Mouse (Mus musculus) frontal cortex, postnatal 36 days (tissue): Measurements from ENCODE around the gene Msrb1.
"Not testable (repeated sequence)": the region's sequence is repeated elsewhere in the genome, so short reads cannot be mapped to it uniquely, and the experiment has no call there.

Experiments
- DNase-seq, 2 experiments: peaks; one replicate each; pipeline ENCODE4 v3.0.0; 2022; ENCODE audit warnings: low spot score in 2 of 2

Msrb1 gene

DNA sequence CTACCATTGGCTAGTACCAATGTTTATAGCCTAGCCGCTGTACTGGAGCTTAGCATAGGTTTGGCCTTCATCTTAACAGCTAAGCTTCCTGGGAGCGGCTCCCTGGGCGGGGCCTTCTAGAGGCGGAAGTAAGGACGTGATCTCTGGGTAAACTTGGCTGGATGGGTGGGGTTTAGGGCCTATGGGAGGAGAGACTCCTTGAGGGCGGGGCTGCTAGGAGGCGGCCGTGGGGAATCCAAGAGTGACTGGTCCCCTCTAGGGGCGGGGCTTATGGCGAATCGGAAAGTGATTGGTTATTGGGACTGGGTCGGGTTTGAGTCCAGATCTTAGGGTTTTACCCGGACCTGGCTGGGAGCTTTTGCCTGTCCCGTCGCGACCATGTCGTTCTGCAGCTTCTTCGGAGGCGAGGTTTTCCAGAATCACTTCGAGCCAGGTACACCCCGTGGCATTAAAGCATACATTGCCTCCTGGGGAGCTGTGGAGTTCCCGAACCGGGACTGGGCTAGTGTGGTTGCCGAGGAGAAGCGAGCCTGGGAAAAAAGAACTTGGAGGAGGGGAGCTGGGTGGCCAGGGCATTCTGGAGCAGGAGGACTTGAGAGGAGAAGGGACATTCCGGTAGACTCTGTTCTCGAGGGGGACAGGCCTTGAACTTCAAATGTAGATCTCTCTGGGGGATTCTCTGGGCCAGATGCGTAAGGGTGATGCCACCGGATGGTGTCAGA is at the start of gene Msrb1:
Msrb1 (plus strand) TSS at position 313 of the 722 bp plus-strand sequence.
- peak; percentile 89 to 92 for DNase-seq

DNA sequence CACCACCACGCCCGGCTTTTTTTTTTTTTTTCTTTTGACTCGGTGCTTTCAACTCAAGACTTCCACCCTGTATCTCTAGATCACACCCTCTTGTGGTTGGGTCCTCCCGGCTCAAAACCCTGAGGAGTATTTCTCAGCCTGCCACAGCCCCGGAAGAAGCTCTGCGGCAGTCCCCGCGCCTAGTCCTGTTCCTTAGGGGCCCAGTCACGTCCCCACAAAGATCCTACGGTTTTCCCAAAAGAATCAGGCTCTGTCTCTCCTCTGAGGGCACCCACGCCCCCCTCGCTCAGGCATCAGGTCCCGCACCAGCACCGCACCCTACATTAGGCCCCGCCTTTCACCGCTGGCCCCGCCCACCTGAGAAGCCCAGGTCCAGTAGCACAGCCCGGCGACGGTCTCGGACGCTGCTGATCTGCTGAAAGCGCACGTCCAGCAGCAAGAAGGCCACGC is 49.3 kb upstream of the Msrb1 start:
- no peak for DNase-seq

DNA sequence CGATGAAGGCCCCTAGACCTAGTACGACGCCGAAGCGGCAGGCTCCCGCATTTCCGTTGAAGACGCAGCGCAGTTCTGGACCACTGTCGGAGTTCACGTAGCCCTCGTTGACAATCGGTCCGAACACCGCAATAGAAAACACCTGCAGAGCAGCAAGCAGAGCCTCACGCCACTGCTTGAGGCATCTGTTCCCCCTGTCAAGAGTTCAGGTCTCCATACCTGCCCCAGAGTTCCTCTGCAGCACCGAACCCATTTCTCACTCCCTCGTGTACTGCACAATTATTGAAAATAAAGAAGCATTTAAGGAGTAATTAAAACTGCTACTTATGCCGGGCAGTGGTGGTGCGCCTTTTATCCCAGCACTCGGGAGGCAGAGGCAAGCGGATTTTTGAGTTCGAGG is 48.8 kb upstream of the Msrb1 start:
- DNase-seq = no peak

DNA sequence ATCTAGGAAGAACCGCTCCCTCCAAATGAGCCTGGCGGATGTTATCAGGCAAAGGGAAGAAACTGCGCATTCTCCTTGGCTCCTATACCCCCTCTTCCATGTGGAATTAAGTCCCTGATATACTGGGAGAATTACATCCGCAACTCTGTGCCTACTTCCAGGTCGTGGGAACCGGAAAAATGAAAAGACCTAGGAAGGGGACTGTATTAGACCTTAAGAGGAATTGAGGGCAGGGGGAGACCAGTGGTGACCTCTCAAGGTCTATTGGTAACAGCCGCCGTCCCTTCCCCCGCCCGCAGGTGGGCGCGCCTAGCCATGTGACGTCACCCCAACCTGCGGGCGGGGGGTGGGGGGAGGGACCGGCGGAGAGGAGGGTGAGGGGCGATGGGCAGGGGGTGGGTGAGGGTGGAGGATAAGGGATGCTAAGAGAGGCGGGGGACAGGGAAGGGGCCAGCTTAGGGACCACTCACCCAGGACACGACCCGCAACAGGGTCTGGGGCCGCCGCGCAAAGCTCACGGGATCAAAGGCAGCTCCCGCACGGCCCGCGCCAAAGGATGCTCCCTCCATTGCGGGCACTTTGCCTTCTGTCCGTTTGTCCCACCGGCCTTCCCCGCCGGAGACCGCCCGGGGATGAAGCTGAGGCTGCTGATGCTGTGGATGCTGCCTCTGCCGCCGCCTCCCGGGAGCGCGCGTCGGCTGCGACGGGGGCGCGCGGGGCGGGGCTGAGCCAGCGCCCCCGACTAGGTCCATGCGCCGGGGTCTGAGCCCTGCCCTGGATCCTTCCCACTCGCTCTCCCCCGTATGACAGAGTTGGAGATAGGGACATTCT is 47.0 kb upstream of the Msrb1 start, which contains the start of gene Syngr3:
Syngr3 (minus strand) TSS at position 705 of the 831 bp plus-strand sequence.
- DNase-seq = peak; percentile 57 to 60

DNA sequence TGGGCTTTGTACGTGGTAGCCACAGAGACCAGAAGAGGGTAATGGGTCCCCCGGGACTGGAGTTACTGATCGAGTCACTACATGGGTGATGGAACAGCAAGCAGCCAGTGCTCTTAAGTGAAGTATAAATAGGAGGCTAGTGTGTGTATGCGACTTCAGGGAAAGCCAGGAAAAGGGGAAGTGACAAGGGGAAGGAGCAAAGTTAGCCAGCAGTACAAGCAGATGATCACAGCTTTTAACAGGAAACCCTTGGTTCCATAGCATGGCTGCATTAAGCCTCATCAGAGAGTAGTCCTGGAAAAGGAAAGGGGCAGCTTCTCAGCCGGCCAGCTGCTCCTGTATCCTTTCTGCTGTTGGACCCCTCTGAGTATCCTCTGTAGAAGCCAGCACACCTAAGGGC is 44.1 kb upstream of the Msrb1 start:
- no peak for DNase-seq

DNA sequence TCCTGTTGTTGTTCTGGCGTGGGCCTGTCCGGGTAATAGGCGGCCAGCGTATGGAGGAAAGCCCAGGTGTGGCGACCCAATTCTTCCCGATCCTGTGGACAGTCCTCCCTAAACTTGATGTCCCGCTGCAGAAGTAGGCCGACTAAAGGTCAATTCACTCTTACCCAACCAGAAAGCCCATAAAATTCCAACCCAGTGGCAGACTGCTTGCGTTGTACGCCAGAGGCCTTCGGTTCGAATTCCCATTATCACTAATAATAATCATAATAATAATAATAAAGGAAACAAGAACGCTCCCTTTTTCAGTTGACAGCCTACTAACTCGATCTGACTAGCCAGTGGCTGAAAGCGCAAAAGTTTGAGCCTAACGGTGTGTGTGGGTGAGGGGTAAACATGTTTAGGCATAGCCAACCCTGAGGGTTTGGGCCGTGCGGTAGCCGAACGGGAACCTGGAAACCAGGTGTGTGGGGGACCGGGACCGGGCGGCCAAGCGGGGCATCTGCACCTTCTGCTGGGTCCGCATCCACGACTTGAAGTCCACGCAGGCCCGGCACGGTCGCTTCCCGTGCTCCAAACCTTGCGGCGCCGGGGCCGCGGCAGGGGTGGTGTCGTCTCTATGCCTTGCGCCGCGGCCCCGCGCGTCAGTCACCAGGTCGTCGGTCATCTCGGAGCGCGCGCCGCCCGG is 41.0 kb upstream of the Msrb1 start:
- DNase-seq = no peak

DNA sequence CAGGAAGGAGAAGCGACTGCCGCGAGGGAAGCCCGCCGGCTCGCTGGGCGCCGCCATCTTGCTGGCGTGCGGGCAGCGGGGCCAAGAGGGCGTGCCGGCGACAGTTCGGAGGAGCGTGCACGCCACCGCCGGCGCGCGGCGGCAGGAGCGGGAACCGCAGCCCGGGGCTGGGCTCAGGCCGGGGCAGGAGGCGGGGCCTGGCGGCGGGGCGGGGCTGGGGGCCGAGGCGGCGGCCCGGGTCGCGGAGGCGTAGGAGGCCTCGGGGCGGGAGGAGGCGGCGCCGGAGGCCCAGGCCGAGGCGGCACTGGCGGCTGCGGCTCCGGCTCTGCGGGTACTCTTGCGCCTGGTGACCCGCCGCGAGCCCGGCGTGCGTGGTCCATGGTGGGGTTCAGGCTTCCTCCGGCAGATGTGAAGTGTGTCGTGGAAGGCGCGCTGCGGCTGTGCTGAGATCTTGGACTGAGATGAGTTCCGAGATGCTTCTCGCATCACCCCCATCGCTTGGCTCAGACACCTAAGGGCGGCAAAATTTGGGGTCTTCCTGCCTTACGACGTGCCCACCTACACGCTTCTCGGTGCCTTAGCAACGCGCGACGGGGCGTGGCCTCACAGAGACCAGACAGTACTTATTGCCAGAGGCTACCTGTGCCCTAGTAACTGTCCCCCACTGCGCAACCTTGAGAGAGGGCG is 40.3 kb upstream of the Msrb1 start, which contains the start of the genes Gfer and Noxo1:
Gfer (minus strand) TSS at position 146 of the 687 bp plus-strand sequence.
Noxo1 (plus strand) TSS at position 224 of the 687 bp plus-strand sequence.
- peak; percentile 74 to 80 for DNase-seq

DNA sequence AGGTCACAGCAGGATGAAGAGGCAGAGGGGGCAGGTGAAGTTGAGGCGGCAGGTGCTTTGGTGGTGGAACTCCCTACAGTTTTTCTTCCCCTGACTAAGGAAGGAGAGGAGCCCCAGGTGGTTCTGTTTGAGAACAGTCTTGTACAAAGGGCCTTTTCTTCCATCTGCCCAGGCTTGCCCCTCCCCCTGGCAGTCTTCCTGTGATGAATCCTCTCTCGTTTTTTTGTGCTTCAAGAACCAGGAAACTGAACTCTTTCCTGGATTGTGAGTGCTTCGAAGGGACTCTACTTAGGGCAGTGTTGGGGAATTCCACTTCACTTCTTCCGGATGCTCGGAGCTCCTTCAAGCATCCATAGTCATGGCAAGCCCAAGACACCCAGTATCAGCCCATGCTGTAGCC is 38.5 kb upstream of the Msrb1 start:
- no peak for DNase-seq

DNA sequence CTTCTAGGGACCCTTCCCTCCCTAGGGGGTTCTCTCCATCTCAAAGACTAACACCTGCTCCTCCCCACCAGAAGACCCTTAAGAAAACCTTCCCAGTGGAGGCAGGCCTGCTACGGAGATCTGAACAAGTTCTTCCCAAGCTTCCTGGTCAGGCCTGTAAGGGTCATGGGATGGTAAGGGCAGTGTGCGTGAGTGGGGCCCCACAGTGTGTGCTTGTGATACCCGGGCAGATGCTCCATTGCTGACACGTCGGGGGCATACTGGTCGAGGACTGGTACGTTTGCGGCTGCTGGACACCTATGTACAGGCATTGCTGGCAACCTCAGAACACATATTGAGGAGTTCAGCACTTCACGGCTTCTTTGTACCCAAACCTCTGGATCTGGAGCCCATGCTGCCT is 37.7 kb upstream of the Msrb1 start:
- no peak for DNase-seq

DNA sequence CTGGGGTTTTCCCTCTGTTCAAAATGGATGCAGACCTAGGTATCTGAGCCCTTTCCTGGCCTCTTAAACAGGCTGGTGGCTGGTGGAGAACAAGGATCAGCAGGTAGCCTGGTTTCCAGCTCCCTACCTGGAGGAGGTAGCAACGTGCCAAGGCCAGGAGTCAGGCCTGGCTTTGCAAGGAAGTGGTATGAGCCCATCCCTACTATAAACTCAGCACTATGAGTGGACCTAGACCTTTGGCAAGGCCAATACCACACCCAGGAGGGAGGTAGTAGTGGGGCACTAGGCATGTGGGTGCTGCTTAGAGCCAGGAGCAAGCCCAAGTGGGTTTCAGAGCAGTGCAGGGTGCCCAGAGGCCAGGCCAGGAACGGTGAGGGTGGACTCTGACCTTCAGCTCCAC is 37.0 kb upstream of the Msrb1 start:
- DNase-seq = no peak

DNA sequence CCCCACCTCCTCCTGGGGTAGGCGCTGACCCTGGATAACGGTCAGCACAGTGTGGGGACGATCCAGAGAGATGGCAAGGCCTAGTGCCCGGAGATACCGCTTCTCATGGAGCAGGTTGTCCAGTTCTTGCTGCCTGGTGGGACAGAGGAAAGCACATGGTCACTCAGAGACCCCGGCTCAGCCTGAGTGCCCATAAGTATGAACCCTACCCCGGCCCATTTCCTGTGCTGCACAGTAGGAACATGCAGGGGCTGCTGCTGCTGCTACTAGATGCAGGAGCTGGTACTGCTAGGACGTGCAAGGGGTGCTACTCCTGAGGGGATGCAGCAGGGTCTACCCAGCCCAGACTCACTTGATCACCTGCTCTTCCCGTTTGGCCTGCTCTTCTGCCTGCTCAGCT is 35.2 kb upstream of the Msrb1 start:
- no peak for DNase-seq

DNA sequence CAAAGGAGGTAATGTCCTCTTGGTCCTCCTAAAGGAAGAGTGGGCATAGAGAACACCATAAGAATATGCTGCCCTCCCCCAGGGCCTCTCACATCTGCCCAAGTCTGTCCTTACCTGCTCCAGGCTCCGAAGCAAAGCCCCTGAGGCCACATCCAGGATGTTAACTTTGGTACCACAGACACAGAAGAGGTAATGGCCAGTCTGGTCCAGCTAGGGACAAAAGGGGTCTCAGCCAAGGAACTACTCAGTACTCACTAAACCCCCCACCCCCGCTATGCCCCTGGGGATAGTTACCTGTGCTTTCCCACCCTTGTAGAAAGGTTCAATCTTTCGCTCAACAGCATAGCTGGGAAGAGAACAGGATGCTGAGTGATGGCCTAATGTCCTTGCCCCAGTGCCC is 30.6 kb upstream of the Msrb1 start:
- DNase-seq = no peak

DNA sequence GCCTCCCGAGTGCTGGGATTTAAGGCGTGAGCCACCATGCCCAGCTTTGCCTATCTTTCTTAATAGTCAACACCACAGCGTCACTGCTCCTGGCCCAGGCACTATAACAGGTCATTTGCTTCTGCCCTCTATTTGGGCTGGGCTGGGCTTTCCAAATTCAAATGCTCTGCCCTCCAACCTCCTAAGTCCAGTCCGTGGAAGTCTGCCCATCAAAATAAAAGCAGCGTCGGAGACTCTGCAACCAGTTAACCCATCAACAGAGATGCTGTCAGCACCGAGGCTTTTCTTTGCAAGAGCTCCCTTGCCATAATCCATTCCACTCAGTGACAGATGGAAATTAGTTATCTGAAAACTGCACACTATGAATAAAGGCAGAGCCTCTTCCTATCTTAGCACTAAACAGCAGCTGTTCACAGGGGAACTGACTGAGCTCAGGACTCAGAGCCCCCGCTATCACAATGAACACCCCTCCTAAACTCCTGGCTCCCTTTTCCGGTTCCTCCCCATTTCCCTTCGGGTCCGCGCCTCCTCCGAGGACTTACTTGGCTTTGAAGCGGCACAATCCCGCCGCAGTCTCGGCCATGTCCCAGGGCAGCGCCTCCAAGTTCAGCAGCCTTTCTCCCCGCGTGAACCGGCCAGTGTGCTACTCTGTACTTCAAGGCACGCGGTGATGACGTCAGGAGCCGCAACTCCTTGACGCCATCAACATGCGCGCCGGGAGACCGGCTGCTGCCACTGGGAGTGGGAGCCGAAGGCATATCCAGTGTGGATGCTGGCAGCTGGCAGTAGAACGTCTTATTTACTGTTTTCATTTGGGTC is 29.3 kb upstream of the Msrb1 start, which contains the start of gene Tbl3:
Tbl3 (minus strand) TSS at position 679 of the 819 bp plus-strand sequence.
- DNase-seq = peak; percentile 95 to 98

DNA sequence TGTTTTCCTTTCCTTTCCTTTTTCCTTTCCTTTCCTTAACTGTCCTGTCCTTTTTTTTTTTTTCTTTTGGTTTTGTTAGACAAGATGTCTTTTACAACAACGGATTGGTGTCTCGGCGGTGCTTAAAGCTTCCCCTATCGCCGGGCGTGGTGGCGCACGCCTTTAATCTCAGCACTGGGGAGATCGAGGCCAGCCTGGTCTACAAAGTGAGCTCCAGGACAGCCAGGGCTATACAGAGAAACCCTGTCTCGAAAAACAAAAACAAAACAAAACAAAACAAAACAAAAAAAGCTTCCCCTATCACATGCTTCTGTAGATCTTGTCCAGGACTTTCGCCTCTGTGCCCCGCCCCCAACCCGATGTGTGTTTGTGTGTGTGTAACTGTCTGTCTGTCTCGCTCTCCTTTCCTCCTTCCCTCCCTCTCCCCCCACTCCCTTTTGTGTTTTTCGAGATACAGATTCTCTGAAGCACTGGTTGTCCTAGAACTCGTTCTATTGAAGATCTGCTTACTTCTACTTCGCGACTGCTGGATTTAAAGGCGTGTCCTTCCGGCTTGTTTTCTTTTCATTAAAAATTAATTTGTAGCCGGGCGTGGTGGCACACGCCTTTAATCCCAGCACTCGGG is 28.5 kb upstream of the Msrb1 start:
- DNase-seq = no peak

DNA sequence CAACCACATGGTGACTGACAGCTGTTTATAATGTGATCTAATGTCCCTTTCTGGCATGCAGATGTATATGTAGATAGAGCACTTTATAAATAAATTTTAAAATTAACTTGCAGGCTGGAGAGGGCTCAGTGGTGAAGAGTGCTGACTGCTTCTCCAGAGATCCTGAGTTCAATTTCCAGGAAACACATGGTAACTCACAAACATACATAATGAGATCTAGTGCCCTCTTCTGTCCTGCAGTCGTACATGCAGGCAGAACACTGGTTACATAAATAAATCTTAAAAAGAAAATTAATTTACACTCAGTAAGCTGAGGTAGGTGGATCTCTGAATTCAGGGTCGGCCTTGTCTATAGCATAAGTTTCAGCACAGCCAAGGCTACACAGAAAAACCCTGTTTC is 27.8 kb upstream of the Msrb1 start:
- no peak for DNase-seq

DNA sequence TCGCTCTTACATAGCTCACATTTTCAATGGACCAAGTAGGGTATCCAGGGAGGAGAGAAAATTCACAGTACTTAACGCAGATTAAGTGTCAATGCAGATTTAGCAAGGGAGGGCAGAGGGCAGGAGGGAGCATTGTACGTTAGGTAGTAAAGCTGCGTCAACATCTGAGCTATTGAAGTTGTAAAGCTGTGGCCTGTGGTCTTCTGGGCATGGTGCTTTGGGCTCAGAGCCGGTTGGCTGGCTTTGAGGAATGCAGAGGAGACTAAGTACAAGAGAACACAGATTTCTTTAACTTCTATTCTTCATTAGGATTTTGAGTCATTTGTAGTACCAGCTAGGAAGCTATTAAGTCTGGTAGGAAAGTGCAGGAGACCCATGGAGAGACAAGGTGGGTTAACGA is 20.9 kb upstream of the Msrb1 start:
- no peak for DNase-seq

DNA sequence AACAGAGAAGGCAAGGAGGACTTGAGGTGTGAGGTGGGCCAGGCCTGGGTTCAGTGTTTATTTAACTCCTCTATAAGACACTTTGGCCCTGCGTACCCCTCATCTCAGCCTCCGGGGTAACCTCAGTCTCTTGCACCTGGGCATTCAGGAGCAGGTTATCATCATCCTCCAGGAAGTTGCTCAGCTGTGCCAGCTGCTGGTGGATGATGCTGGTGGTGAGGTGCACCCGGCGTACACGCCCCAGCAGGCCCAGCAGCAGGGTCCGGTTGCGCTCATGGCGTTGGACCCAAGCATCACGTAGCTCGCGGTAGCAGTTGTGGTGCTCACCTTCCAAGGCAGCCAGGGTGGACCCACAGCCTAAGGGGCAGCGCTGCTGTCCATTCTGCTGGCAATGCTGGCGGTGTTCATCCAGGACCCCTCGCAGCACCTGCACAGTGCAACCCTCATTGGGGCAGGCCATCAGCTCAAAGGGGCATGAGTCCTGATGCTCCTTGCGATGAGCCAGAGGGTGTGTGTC is 20.2 kb upstream of the Msrb1 start:
- no peak for DNase-seq

DNA sequence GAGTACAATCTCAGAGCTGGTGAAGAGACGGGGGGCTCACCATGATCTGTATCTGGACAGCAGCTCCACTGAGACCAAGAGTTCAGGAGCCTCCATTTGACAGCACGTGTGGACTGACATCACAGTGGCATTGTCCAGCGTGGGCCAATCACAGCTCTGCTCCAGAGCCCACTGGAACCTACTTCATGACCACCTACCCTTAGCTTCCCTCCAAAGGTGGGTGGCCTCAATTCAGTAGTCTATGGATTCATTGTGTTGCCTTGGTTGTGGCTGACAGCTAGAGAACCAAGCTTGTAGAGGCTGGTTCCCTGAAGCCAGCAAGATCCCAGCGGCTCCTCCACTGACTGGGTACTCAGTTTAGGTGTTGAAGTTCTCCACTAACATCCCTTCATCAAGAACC is 18.5 kb upstream of the Msrb1 start, which contains the start of the genes Rnf151 and Rps2:
Rnf151 (minus strand) TSS at position 121 of the 400 bp plus-strand sequence.
Rps2 (plus strand) TSS at position 174 of the 400 bp plus-strand sequence.
- no peak for DNase-seq

DNA sequence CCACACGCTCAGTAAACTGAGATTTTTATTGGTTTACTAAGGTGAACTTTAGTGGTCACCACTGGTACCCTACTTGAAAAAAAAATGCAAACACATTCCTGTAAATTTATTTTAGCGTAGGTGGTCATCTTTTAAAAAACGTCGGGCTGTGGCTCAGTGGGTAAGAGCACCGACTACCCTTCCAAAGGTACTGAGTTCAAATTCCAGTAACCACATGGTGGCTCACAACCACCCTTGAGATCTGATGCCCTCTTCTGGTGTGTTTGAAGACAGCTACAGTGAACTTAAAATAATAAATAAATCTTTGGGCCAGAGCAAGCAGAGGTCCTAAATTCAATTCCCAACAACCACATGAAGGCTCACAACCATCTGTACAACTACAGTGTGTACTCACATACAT is 17.5 kb upstream of the Msrb1 start:
- not testable (repeated sequence) for DNase-seq
